Mouse (Mus musculus): ENCODE results near the gene Marc2. TPM values are rescaled to one million over a fixed set of nuclear protein-coding genes. Genes with fewer than 3 reads are reported as not detected.

Gene Marc2
- total RNA-seq, 4 experiments from 2014 or later = 128 to 149 (median 132) TPM

GRCm38 (mm10) chr1:184853922-184854321 lies 7.7 kb upstream of the Marc2 start:
- no peak for DNase-seq (ENCODE audit: low spot score in 2 of 2)

DNA sequence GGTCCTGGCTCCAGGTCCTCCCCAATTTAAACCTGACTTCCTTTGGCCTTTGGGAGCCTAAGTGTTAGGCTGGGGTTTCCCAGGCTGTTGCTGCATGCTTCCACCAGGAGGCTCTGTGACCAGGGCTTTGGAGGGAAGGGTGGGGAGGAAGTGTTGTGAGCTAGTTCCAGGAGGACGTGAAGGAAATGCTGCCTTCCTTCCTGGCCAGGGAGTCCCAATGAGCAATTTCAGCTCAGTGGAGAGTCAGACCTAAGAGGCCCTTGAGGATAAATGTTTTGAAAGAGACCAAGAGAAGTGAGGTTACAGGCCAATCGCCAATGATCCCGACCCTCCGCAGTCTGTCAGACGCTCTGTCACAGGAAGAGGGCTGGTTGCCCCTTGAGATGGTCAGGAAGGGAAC lies 7.1 kb upstream of the Marc2 start:
- DNase-seq (ENCODE audit: low spot score in 2 of 2) = peak; percentile 32 to 50

GRCm38 (mm10) chr1:184851741-184852618 lies 5.7 kb upstream of the Marc2 start:
- peak; percentile 75 to 76 for DNase-seq (ENCODE audit: low spot score in 2 of 2)

DNA sequence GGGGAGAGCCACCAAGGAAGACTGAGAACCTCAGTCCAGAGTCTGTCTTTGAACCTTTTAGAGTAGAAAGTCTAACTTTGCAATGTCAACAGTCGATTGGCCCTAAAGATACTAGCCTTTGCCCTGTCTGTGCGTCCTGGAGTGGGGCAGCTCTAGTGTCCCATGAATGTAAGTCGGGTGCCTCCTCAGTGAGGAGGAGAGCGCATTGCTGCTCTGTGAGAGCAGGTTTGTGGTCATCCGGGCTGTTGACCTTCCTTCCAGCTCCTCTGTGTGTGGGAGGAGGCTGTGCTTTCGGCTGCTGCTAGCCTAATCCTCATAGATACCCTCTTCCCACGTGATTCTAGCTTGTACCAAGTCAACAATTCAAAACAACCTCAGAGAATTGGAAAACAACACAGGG lies 4.9 kb upstream of the Marc2 start:
- no peak for DNase-seq (ENCODE audit: low spot score in 2 of 2)

GRCm38 (mm10) chr1:184846973-184847372 lies 722 bp upstream of the Marc2 start:
- no peak for DNase-seq (ENCODE audit: low spot score in 2 of 2)

DNA sequence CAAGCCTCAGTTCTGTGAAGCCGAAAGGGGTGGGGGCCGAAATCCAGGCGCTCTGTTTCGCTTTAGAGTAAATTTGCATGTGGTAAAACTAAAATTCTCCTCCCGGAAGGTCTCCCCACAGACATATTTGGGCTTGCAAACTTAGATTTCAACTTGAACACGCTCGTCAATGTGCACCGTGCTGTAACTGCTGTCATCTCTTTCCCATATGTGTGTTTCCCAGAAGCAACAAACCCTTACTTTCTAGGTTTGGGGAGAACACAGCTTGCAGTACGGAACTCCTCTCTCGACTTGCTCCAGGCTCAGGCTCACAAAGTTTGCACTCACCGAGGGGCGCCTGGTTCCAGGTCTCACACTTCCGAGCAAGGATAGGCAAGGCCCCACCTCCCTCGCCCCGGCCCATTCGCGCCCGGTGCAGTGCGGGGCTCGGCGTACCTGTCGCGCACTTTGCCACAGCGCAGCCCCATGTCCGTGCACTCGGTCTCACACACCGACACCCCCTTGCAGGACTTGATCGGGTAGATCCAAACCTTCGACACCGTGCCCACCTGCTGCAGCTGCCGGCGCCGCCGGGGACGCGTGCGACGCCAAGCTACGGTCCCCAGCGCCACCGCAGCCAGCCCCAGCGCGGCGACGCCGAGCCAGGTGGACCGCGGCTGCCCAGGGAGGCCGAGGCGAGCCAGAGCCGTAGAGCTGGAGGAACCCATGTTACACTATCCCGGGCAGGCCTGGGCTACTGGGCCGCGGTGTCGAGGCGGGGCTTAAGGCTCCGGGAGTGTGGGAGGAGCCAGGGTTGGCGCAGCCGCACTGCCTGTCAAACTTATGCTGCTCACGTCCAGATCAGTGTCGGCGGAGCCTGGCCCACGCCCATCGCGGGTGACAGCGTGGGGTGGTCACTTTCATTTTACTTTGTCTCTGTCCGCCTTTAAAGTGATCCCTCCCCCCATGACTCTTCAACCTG lies 860 bp downstream of the Marc2 start:
- DNase-seq (ENCODE audit: low spot score in 2 of 2) = peak; percentile 84 to 89

- DNase-seq (ENCODE audit: low spot score in 2 of 2) = no peak
Measured at GRCm38 (mm10) chr1:184844326-184845066, 1.8 kb downstream of the Marc2 start.

DNA sequence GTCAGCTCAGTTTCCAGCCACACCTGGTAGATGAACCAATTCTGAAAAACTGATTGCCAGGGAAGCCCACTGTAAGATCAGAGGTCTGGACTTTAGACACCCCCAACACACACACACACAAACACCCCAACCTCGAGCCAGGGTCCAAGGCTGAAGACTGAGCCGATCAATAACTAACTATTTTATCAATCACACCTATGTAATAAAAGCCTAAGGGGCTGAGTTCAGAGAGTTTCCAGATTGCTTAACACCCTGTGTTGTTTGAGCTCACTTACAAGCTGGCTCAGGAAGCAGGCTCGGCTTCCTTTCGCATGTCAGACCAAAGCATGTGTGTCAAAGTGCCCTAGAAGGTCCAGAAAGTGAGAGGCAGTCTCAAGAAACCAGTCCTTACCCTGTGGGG lies 8.6 kb downstream of the Marc2 start:
- DNase-seq (ENCODE audit: low spot score in 2 of 2) = no peak

- DNase-seq (ENCODE audit: low spot score in 2 of 2) = no peak
Measured at GRCm38 (mm10) chr1:184836350-184836749, 9.9 kb downstream of the Marc2 start.

GRCm38 (mm10) chr1:184833499-184833898 lies 12.8 kb downstream of the Marc2 start:
- no peak for DNase-seq (ENCODE audit: low spot score in 2 of 2)

DNA sequence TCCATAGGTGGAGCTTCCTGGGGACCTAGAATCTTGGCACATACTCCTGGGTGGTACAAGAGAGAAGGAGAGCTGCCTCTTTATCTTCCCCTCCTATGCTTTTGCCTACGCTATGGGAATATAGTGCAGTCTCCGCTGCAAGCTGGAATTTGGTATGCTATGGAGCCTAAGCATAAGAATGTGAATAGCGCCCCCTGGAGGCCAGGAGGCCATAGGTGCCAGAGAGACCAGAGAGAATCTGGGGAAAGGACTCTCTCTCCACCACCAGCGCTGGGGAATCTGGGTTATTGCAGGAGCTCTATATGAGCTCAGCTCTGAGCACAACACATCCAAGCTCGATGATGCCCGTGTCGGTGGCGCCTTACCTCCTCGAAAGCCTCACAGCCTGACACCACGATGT lies 14.0 kb downstream of the Marc2 start:
- DNase-seq (ENCODE audit: low spot score in 2 of 2) = no peak

GRCm38 (mm10) chr1:184829897-184830296 lies 16.4 kb downstream of the Marc2 start:
- no peak for DNase-seq (ENCODE audit: low spot score in 2 of 2)

DNA sequence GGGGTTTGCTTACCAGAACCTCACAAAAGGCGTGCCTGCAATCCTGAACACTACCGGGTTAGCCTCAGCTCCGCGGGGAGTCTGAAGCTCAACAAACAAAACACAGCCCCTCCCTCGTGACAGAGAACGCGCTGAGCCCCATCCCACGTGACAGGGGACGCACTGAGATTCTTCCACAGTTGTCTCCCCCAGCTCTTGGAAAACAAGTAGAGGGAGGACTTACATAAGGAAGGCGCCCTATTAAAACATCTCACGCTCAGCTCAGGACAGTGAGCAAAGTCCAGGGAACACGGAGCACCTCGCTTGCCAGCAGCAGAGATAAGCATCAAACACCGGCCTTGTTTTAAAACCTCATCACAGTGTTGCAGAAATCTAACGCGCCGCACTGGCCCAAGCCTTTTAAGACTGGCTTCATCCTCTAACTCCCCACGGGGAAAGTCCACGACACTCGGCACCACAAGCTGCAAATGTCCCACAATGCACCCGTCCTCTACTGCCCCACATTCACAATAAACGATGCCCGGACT lies 19.0 kb downstream of the Marc2 start:
- DNase-seq (ENCODE audit: low spot score in 2 of 2) = no peak

GRCm38 (mm10) chr1:184825093-184825492 lies 21.2 kb downstream of the Marc2 start:
- no peak for DNase-seq (ENCODE audit: low spot score in 2 of 2)

- peak; percentile 83 to 84 for DNase-seq (ENCODE audit: low spot score in 2 of 2)
Measured at GRCm38 (mm10) chr1:184824439-184824851, 21.8 kb downstream of the Marc2 start.

- no peak for DNase-seq (ENCODE audit: low spot score in 2 of 2)
Measured at GRCm38 (mm10) chr1:184822678-184823077, 23.6 kb downstream of the Marc2 start.

GRCm38 (mm10) chr1:184817768-184818167 lies 28.5 kb downstream of the Marc2 start:
- no peak for DNase-seq (ENCODE audit: low spot score in 2 of 2)

DNA sequence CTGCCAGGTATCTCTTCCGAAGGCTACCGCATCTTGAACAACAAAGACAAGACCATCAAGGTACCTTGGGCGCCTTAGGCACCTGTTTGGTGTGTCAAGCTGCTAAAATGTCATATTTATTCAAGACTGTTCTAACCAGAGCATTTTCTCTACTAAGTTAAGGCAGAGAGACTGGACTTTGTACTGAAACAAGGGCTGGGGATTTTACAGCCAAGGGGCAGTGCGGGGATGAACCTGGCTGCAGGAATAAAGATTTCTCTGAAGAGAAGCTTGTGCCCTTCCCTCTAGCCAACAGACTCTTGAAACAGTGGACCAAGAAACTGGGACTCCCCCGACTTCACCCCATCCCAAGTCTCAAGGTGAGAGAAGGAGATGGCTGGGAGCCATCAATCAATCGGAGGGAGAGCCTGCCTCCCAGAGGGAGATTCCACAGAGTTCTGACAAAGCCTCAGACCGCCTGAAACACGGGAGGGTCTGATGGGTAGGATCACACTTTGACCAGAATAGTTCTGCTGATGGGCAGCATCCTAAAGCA lies 34.5 kb downstream of the Marc2 start:
- DNase-seq (ENCODE audit: low spot score in 2 of 2) = no peak

DNA sequence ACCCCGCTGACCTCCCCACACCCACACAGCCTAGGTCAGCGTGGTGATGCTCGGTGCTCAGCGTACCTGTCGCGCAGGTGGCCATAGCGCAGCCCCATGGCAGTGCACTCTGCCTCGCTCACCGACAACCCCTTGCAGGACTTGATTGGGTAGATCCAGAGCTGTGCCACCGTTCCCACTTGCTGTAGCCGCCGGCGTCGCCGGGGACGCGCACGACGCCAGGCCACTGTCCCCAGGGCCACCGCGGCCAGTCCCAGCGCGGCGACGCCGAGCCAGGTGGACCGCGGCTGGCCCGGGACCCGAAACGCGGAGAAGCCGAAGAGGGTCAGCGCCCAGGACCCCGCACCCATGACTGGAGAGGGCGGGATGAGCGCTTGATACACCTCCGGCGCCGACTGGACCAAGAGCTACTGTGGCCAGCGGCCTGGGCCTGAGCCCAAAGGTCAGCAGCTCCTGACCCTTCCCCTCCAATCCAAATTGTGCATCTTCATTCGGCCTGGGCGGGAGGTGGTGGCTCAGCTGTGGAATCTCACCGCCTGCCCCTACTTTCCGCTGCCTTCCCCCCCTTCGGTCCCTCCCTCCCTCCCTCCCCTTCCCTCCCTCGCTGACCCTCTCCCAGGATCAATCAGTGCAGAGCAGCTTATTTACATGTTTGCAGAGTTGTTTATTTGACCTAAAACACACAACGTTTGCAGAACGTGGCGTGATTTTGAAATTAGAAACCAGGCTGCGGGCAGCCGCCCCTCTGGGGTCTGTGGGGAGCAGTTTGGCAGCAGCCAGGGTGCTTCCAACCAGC lies 35.3 kb downstream of the Marc2 start, which contains the start of gene Marc1:
TSS of gene Marc1 (minus strand) at position 534 of the 796 bp plus-strand sequence.
- DNase-seq (ENCODE audit: low spot score in 2 of 2) = no peak

DNA sequence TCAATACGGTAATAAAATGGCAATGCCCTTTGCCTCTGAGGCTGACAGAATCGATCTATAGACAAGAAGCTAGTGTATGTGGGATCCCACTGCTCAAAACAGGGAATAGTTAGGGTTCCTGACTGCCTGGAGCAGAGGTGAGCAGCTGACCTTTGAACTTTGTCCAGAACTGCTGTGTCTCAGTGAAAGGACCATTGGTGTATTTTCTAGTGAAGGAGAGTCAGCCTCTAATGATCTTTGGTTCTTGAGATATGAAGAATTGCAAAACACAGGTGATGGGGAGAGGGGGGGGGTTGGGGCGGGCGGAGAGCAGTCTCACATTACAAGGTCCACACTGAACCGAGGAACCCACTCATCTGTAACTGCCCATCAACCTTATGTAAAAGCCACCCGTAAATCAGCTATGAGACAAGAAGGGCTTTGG lies 36.7 kb downstream of the Marc2 start:
- DNase-seq (ENCODE audit: low spot score in 2 of 2) = no peak
